Mouse (Mus musculus) T-helper 2 cell (primary cell): ENCODE measurements around the gene Pitx1.

Experiments
- in situ Hi-C: fragments of 300-600 bp; cut with MboI, MseI; formaldehyde crosslinking; loops from one replicate; pipeline ENCODE4 v1.15.1; 2025; ENCODE audit warnings: high pct_unique_total_duplicates

Gene Pitx1

GRCm38 (mm10) chr13:55830833-55831721 is 4.9 kb downstream of the Pitx1 start:
- in situ Hi-C loops = no loop called here

GRCm38 (mm10) chr13:55830081-55830832 is 5.7 kb downstream of the Pitx1 start:
- in situ Hi-C loops = no loop called here

GRCm38 (mm10) chr13:55829018-55829655 is 6.9 kb downstream of the Pitx1 start:
- in situ Hi-C loops = no loop called here

GRCm38 (mm10) chr13:55828141-55829017 is 7.6 kb downstream of the Pitx1 start:
- in situ Hi-C loops = no loop called here

GRCm38 (mm10) chr13:55827679-55828140 is 8.3 kb downstream of the Pitx1 start:
- in situ Hi-C loops = no loop called here

GRCm38 (mm10) chr13:55826796-55827678 is 9.0 kb downstream of the Pitx1 start:
- in situ Hi-C loops = no loop called here

DNA sequence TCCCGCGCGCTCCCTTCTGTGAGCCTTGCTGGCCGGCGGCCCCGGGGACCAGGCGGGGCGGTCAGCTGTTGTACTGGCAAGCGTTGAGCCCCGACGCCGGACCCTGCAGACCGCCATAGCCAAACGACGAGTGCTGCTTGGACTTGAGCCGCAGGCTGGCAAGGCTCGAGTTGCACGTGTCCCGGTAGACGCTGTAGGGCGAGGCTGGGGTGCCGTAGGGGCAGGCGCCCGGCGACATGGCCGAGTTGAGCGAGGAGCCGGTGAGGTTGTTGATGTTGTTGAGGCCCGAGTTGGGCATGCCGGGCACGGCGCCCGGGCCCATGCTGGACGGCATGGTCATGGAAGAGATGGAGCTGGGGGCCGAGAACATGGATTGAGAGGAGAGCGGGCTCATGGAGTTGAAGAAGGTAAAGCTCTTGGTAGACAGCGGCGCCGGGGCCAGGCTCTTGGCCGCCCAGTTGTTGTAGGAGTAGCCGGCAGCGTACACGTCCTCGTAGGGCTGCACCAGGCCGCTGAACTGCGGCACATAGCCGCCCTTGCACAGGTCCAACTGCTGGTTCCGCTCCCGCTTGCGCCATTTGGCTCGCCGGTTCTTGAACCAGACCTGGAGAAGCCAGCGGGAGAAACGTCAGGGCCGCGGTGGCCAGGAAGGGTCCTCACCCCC is 9.9 kb downstream of the Pitx1 start:
- in situ Hi-C loops = no loop called here

DNA sequence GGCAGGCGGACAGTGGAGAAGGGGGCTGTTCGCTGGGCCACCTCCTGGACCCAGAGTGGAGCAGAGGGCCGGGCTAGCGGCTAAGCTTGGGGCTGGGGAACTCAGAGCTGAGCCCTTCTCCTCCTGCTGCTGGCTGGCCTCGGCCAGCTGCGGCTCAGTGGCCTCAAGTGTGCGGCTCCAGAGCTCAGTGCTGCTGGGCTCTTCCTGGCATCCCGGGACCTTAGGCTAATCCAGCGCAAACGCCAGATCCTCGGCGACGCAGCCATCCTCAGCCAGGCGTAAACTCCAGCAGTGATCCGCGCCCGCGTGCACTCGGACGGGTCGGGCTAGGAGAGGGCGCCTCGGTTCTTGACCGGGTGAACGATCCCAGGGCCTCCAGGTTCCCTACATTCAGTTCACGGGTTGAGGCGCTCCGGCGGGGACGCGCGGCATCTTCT is 10.7 kb downstream of the Pitx1 start:
- in situ Hi-C loops = no loop called here

GRCm38 (mm10) chr13:55824151-55824945 is 11.6 kb downstream of the Pitx1 start:
- in situ Hi-C loops = no loop called here

DNA sequence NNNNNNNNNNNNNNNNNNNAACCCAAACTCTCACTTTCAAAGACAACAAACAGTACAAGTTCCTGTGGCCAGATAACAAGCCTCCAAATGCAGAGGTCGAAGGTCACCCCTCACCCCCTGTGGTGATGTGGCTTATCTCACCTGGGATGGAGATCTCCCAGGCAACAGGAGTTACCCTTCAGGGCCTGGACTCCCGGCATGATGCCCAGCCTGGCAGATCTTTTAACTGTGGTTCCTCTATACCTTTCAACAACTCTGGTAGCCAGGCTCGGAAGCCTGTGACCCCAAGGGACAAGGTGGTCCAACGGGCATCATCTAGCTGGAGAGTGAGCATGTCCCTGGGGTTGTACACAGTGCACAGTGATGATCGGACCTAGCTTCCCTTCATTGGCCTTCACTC is 13.5 kb downstream of the Pitx1 start:
- in situ Hi-C loops = no loop called here

DNA sequence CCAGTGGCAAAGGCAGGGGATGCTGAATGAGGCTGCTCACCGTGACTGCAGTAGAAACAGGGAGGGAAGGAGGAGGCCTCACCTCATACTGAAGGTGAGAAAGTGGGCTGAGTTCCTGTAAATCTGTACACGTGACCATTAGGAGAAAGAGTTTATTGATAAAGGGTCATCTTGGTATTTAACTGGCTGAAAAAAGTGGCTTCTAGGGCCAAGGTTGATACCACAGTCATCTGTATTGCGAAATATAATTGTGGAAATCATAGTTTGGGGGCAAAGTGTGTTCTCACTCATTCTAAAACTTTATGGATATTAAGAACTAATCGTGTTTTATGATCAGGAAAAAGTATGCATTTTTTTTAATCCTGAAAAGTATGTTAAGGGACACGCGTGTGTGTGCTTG is 21.2 kb downstream of the Pitx1 start:
- in situ Hi-C loops = loop anchor here (10.0 kb wide), 1 partner anchor 1390 kb away; no protein-coding TSS in a partner anchor

GRCm38 (mm10) chr13:55813490-55814016 is 22.4 kb downstream of the Pitx1 start:
- in situ Hi-C loops = loop anchor here (10.0 kb wide), 1 partner anchor 1389 kb away; no protein-coding TSS in a partner anchor

GRCm38 (mm10) chr13:55810947-55811346 is 25.0 kb downstream of the Pitx1 start:
- in situ Hi-C loops = loop anchor here (10.0 kb wide), 1 partner anchor 1386 kb away; no protein-coding TSS in a partner anchor

DNA sequence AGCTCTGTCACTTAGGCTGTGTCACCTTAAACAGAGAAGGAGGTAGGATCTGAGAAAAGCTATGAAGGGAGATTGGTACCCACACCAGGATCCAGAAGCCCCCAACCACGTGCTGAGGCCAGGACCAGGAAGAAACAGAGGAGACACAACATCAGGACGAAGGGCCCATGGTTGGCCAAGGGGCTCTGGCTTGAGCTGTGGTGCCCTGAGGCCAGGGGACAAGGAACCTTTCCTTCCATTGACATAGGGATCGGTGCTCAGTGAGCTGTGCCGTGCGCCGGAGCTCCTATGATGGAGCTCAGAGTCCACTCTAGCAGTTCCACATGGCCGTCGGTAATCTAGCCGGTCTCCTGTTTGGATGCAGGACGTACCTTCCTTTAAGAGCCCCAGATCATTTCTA is 26.3 kb downstream of the Pitx1 start:
- in situ Hi-C loops = loop anchor here (10.0 kb wide), 1 partner anchor 1385 kb away; no protein-coding TSS in a partner anchor

- in situ Hi-C loops = no loop called here
Measured at GRCm38 (mm10) chr13:55809041-55809623, 26.9 kb downstream of the Pitx1 start.

DNA sequence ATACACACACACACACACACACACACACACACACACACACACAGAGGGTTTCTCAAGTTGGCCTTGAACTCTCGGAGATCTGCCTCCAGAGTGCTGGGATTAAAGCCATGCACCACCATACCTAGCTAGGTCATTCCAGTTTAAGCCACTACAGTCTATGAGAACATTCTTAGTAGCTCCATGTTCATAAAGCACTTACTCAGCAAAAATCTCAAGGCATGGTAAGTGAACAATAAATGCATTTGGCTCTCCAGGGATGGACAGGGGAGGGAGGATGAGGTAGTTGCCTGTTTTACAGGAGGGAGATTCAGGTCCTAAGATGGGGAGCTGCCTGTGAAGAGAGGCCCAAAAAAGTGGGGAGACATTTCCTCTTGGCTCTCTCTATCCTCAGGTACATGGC is 32.0 kb downstream of the Pitx1 start:
- in situ Hi-C loops = no loop called here

- in situ Hi-C loops = no loop called here
Measured at GRCm38 (mm10) chr13:55801246-55801645, 34.7 kb downstream of the Pitx1 start.

GRCm38 (mm10) chr13:55786120-55786519 is 49.9 kb downstream of the Pitx1 start:
- in situ Hi-C loops = no loop called here
